Mouse (Mus musculus) spleen, adult 2 months (tissue): ENCODE data around the gene Nanos3. TPM values are rescaled to one million over a fixed set of nuclear protein-coding genes. Genes with fewer than 3 reads are reported as not detected.

Experiments
- DNase-seq, 2 experiments: peaks; one replicate each; pipeline versions ENCODE4 v3.0.0 to v3.0.0-alpha.2; 2012 to 2021; ENCODE audit warnings: low spot score in 2 of 2, low read depth in 1 of 2
- H3K27ac ChIP-seq: fragments of 200-500 bp; 2 replicates; pipeline ENCODE4 v1.5.1; 2012; ENCODE audit warnings: low read length, inconsistent platforms; ENCODE audit not compliant: insufficient read depth
- H3K27me3 ChIP-seq: fragments of 200-500 bp; 2 replicates; pipeline ENCODE4 v1.6.1; 2012; ENCODE audit warnings: mild to moderate bottlenecking, moderate library complexity, low read length, inconsistent platforms; ENCODE audit not compliant: control insufficient read depth, insufficient read depth
- H3K36me3 ChIP-seq: fragments of 200-500 bp; 2 replicates; pipeline ENCODE4 v1.6.1; 2012; ENCODE audit warnings: mild to moderate bottlenecking, low read length, inconsistent platforms; ENCODE audit not compliant: control insufficient read depth, insufficient read depth
- H3K4me1 ChIP-seq: fragments of 200-500 bp; 2 replicates; pipeline ENCODE4 v1.6.1; 2011; ENCODE audit warnings: inconsistent platforms; ENCODE audit not compliant: control insufficient read depth, insufficient read depth, insufficient read length
- H3K4me3 ChIP-seq: fragments of 200-500 bp; 2 replicates; pipeline ENCODE4 v1.5.1; 2011; ENCODE audit warnings: mild to moderate bottlenecking, inconsistent platforms; ENCODE audit not compliant: insufficient read depth, insufficient read length; ENCODE audit errors: extremely low read depth
- CTCF ChIP-seq: fragments of 200-500 bp; IDR thresholded peaks from 2 replicates; pipeline ENCODE4 v1.5.1; 2011; ENCODE audit warnings: mild to moderate bottlenecking, inconsistent platforms; ENCODE audit not compliant: insufficient read depth, insufficient read length, insufficient replicate concordance; ENCODE audit errors: extremely low read depth
- POLR2A ChIP-seq: fragments of 200-500 bp; IDR thresholded peaks from 2 replicates; pipeline ENCODE4 v1.6.1; 2011; ENCODE audit warnings: low read depth, low read length, inconsistent platforms
- WGBS: fragments of 180-500 bp; shearing (Covaris S2); methylation state at CpG from one replicate; pipeline ENCODE4 v1.1.7; 2018; 5-methylcytosine and 5-hydroxymethylcytosine counted together
- polyA plus RNA-seq: library from polyadenylated mRNA; depleted of rRNA; stranded (reverse); fragments of >200 nt; gene quantifications from 2 replicates; pipeline ENCODE4 v1.2.3, GENCODE M21; 2012

Gene Nanos3
- polyA plus RNA-seq, 1 experiment = not detected

GRCm38 (mm10) chr8:84176560-84176959 is 8.5 kb downstream of the Nanos3 start:
- 10% methylated on average over 3 of the region's 3 CpGs for WGBS
- H3K27me3 ChIP-seq = no peaks in the 10 kb centered on the region
- H3K27ac ChIP-seq = no peak overlapping the region
- no peaks in the 10 kb centered on the region for H3K4me1 ChIP-seq
- no peak overlapping the region for H3K4me3 ChIP-seq
- no peaks in the 10 kb centered on the region for H3K36me3 ChIP-seq
- DNase-seq = no peak
- no peak for TF ChIP-seq POLR2A
- no peak for TF ChIP-seq CTCF

- 84% methylated on average over 6 of the region's 6 CpGs for WGBS
- no peaks in the 10 kb centered on the region for H3K36me3 ChIP-seq
- DNase-seq = peak in 1 of 2 experiments; percentile 20
Measured at GRCm38 (mm10) chr8:84173861-84174260, 11.2 kb downstream of the Nanos3 start.

GRCm38 (mm10) chr8:84170096-84170495 is 14.9 kb downstream of the Nanos3 start:
- TF ChIP-seq POLR2A (no peak), CTCF (no peak)
- no peaks in the 10 kb centered on the region for H3K36me3 ChIP-seq
- no peak for DNase-seq
- 84% methylated on average over 5 of the region's 5 CpGs for WGBS
- no peak overlapping the region for H3K4me3 ChIP-seq
- H3K4me1 ChIP-seq = no peaks in the 10 kb centered on the region
- no peaks in the 10 kb centered on the region for H3K27me3 ChIP-seq
- H3K27ac ChIP-seq = no peak overlapping the region

More at GRCm38 (mm10) chr8:84173861-84174260, 11.2 kb downstream of the Nanos3 start:
- no peaks in the 10 kb centered on the region for H3K4me1 ChIP-seq
- H3K4me3 ChIP-seq = no peak overlapping the region
- H3K27ac ChIP-seq = no peak overlapping the region
- TF ChIP-seq POLR2A (no peak), CTCF (peak; percentile 31; the same call in 1 of the 2 replicates)
- no peaks in the 10 kb centered on the region for H3K27me3 ChIP-seq

GRCm38 (mm10) chr8:84167696-84168095 is 17.3 kb downstream of the Nanos3 start:
- no peak for DNase-seq
- 95% methylated on average over 2 of the region's 2 CpGs for WGBS
- H3K27me3 ChIP-seq = no peaks in the 10 kb centered on the region
- TF ChIP-seq POLR2A (no peak), CTCF (no peak)
- H3K36me3 ChIP-seq = no peaks in the 10 kb centered on the region
- no peaks in the 10 kb centered on the region for H3K4me1 ChIP-seq
- H3K27ac ChIP-seq = no peak overlapping the region
- H3K4me3 ChIP-seq = no peak overlapping the region

- Histone ChIP-seq H3K27me3 (no peaks in the 10 kb centered on the region), H3K4me3 (no peak overlapping the region), H3K4me1 (no peaks in the 10 kb centered on the region), H3K27ac (no peak overlapping the region), H3K36me3 (no peaks in the 10 kb centered on the region)
- 92% methylated on average over 4 of the region's 4 CpGs for WGBS
- DNase-seq = no peak
- TF ChIP-seq POLR2A = no peak
Measured at GRCm38 (mm10) chr8:84157620-84158019, 27.4 kb downstream of the Nanos3 start.

GRCm38 (mm10) chr8:84149181-84149580 is 35.8 kb downstream of the Nanos3 start:
- Histone ChIP-seq H3K4me3 (no peak overlapping the region), H3K4me1 (peaks cover 2% of the 10 kb centered on the region; the same call in 1 of the 2 replicates), H3K27me3 (no peaks in the 10 kb centered on the region), H3K27ac (no peak overlapping the region), H3K36me3 (no peaks in the 10 kb centered on the region)
- WGBS = 80% methylated on average over 3 of the region's 3 CpGs
- TF ChIP-seq POLR2A (no peak), CTCF (no peak)
- DNase-seq = no peak

GRCm38 (mm10) chr8:84148531-84148850 is 36.5 kb downstream of the Nanos3 start:
- 94% methylated on average over 5 of the region's 5 CpGs for WGBS
- Histone ChIP-seq H3K4me1 (peaks cover 2% of the 10 kb centered on the region; the same call in 1 of the 2 replicates), H3K27me3 (no peaks in the 10 kb centered on the region), H3K4me3 (peak overlapping the region; percentile 78; the same call in 1 of the 2 replicates), H3K27ac (no peak overlapping the region), H3K36me3 (peaks cover 6% of the 10 kb centered on the region)
- DNase-seq = no peak
- TF ChIP-seq POLR2A (no peak), CTCF (no peak)
